Comparison of ENCODE assay signal across 8 mouse cellular contexts in genomic region chr11:103413516-103413915, GRCm38 (mm10). TPM values are rescaled to one million over a fixed set of nuclear protein-coding genes. Genes with fewer than 3 reads are reported as not detected.
DNase-seq lines count a peak whose midpoint lies in the region; ATAC-seq lines count a peak whose summit lies in the region.
"Had no signal": no experiment of that assay in that cellular context is flagged by ENCODE, and none has a peak within 500 bp of the region (broad histone marks: within the 10 kb centered on the region; RNA-seq: fewer than 3 reads in every experiment).

No protein-coding gene starts in this region.

- no peak for ATAC-seq in midbrain, embryonic 12.5 days (ENCODE audit: low FRiP score, low read depth)
- no peak for ATAC-seq in midbrain, embryonic 11.5 days (ENCODE audit: low FRiP score)
- no peak for ATAC-seq in embryonic facial prominence, embryonic 15.5 days (ENCODE audit: insufficient number of reproducible peaks, low FRiP score, low TSS enrichment, low read depth)
- no peak for ATAC-seq in stomach, embryonic 14.5 days (ENCODE audit: insufficient number of reproducible peaks, insufficient read depth, low FRiP score, low read depth)

- peaks cover 22% of the 10 kb centered on the region for H3K4me1 ChIP-seq in midbrain, embryonic 12.5 days
- H3K4me1 ChIP-seq in midbrain, embryonic 11.5 days (ENCODE audit: control insufficient read depth, insufficient read depth, low read length), result peaks cover 10% of the 10 kb centered on the region; the same call in 1 of the 2 replicates
- peaks cover 22% of the 10 kb centered on the region for H3K4me1 ChIP-seq in embryonic facial prominence, embryonic 15.5 days
- H3K4me1 ChIP-seq in limb, embryonic 10.5 days, result peaks cover 14% of the 10 kb centered on the region
- 0 out of 2 replicates have a peak, but pooled peaks cover 3% of the 10 kb centered on the region for H3K4me1 ChIP-seq in stomach, embryonic 14.5 days (ENCODE audit: control insufficient read depth, insufficient read depth, low read length)

- no peak overlapping the region for H3K9ac ChIP-seq in midbrain, embryonic 12.5 days (replicated peaks)
- H3K9ac ChIP-seq in midbrain, embryonic 11.5 days (ENCODE audit: low read length), result no peak overlapping the region
- H3K9ac ChIP-seq in embryonic facial prominence, embryonic 15.5 days, result no peak overlapping the region
- H3K9ac ChIP-seq in stomach, embryonic 14.5 days (replicated peaks; ENCODE audit: low read depth, low read length), result no peak overlapping the region

- WGBS in midbrain, embryonic 12.5 days, result 83% methylated on average over 1 of the region's 1 CpGs
- WGBS in midbrain, embryonic 11.5 days, result 94% methylated on average over 1 of the region's 1 CpGs
- 82% methylated on average over 1 of the region's 1 CpGs for WGBS in embryonic facial prominence, embryonic 15.5 days
- 92% methylated on average over 1 of the region's 1 CpGs for WGBS in limb, embryonic 10.5 days
- 87% methylated on average over 1 of the region's 1 CpGs for WGBS in stomach, embryonic 14.5 days

- H3K4me3 ChIP-seq in midbrain, embryonic 12.5 days, result no peak overlapping the region
- no peak overlapping the region for H3K4me3 ChIP-seq in midbrain, embryonic 11.5 days (ENCODE audit: low read depth, low read length)
- H3K4me3 ChIP-seq in embryonic facial prominence, embryonic 15.5 days (replicated peaks), result peak overlapping the region; percentile 90; the same call in 1 of the 2 replicates
- peak overlapping the region; percentile 93; the same call in 1 of the 2 replicates for H3K4me3 ChIP-seq in limb, embryonic 10.5 days
- no peak overlapping the region; the same call in 1 of the 2 replicates for H3K4me3 ChIP-seq in stomach, embryonic 14.5 days (ENCODE audit: low read depth, low read length)

- H3K36me3 ChIP-seq in midbrain, embryonic 12.5 days, result peaks cover 3% of the 10 kb centered on the region; the same call in 1 of the 2 replicates
- H3K36me3 ChIP-seq in midbrain, embryonic 11.5 days (ENCODE audit: control insufficient read depth, insufficient read depth, low read length), result no peaks in the 10 kb centered on the region
- no peaks in the 10 kb centered on the region for H3K36me3 ChIP-seq in embryonic facial prominence, embryonic 15.5 days
- H3K36me3 ChIP-seq in limb, embryonic 10.5 days, result peaks cover 3% of the 10 kb centered on the region; the same call in 1 of the 2 replicates
- H3K36me3 ChIP-seq in stomach, embryonic 14.5 days (ENCODE audit: control insufficient read depth, insufficient read depth, low read length), result no peaks in the 10 kb centered on the region

- intact Hi-C loops in left cerebral cortex, postnatal 10 days (cut with DNase I), result no loop called here

- no peaks in the 10 kb centered on the region for H3K9me3 ChIP-seq in midbrain, embryonic 12.5 days
- H3K9me3 ChIP-seq in midbrain, embryonic 11.5 days (ENCODE audit: control insufficient read depth, low read length), result no peaks in the 10 kb centered on the region
- H3K9me3 ChIP-seq in embryonic facial prominence, embryonic 15.5 days (replicated peaks), result no peaks in the 10 kb centered on the region
- no peaks in the 10 kb centered on the region for H3K9me3 ChIP-seq in limb, embryonic 10.5 days (replicated peaks)
- no peaks in the 10 kb centered on the region for H3K9me3 ChIP-seq in stomach, embryonic 14.5 days (ENCODE audit: control insufficient read depth, low read depth, low read length)

- no peak overlapping the region for H3K27ac ChIP-seq in midbrain, embryonic 12.5 days (replicated peaks)
- no peak overlapping the region for H3K27ac ChIP-seq in midbrain, embryonic 11.5 days (ENCODE audit: low read depth, low read length)
- H3K27ac ChIP-seq in embryonic facial prominence, embryonic 15.5 days (replicated peaks), result no peak overlapping the region
- H3K27ac ChIP-seq in limb, embryonic 10.5 days, result no peak overlapping the region
- H3K27ac ChIP-seq in stomach, embryonic 14.5 days (ENCODE audit: low read length), result no peak overlapping the region

- no peaks in the 10 kb centered on the region for H3K27me3 ChIP-seq in midbrain, embryonic 12.5 days
- no peaks in the 10 kb centered on the region for H3K27me3 ChIP-seq in midbrain, embryonic 11.5 days (ENCODE audit: control insufficient read depth, insufficient read depth, low read length)
- 0 out of 2 replicates have a peak, but pooled peaks cover 3% of the 10 kb centered on the region for H3K27me3 ChIP-seq in embryonic facial prominence, embryonic 15.5 days
- H3K27me3 ChIP-seq in limb, embryonic 10.5 days (ENCODE audit: low read depth, poor library complexity, severe bottlenecking), result no peaks in the 10 kb centered on the region
- H3K27me3 ChIP-seq in stomach, embryonic 14.5 days (ENCODE audit: control insufficient read depth, insufficient read depth, low read length), result no peaks in the 10 kb centered on the region

- peak overlapping the region; percentile 89; the same call in 1 of the 2 replicates for H3K4me2 ChIP-seq in midbrain, embryonic 12.5 days (replicated peaks)
- no peak overlapping the region for H3K4me2 ChIP-seq in midbrain, embryonic 11.5 days
- no peak overlapping the region for H3K4me2 ChIP-seq in embryonic facial prominence, embryonic 15.5 days (replicated peaks)
- H3K4me2 ChIP-seq in stomach, embryonic 14.5 days (replicated peaks; ENCODE audit: low read depth, low read length), result 0 out of 2 replicates have a peak overlapping the region, but pooled peaks have one; percentile 83

- DNase-seq in midbrain, embryonic 11.5 days (ENCODE audit: low spot score, missing footprints), result no peak
- DNase-seq in limb, embryonic 10.5 days (ENCODE audit: low spot score), result no peak
- DNase-seq in thymus, postnatal 14 days, result no peak
- DNase-seq in left cerebral cortex, postnatal 10 days (ENCODE audit: extremely low spot score in 1 of 2, low spot score in 2 of 2), result no peak
- DNase-seq: thymus, postnatal 36 days had no signal

RNA-seq across cellular contexts. Expression of gene Plekhm1, which starts 1.0 kb away (rescaled TPM):
- polyA plus RNA-seq in midbrain, embryonic 12.5 days (2016; fragmentation: Nextera tagmentation; extraction: Ambion mirVana), result 12.1 and 12.7 TPM in 2 replicates
- polyA plus RNA-seq in midbrain, embryonic 11.5 days (2014; fragmentation: Nextera tagmentation; extraction: Ambion mirVana), result 6.4 and 7.6 TPM in 2 replicates
- polyA plus RNA-seq in embryonic facial prominence, embryonic 15.5 days (2015; fragmentation: Nextera tagmentation; extraction: Ambion mirVana), result 8.2 and 9.2 TPM in 2 replicates
- polyA plus RNA-seq in limb, embryonic 10.5 days (2016; fragmentation: Nextera tagmentation; extraction: Ambion mirVana), result 7.6 and 8.2 TPM in 2 replicates
- 7.5 and 9.2 TPM in 2 replicates for polyA plus RNA-seq in stomach, embryonic 14.5 days (2014; fragmentation: Nextera tagmentation; extraction: Ambion mirVana)
- total RNA-seq in left cerebral cortex, postnatal 10 days (2021), result 10 to 100 TPM; 13.4 to 13.6 TPM

RNA-seq across cellular contexts. Expression of gene Arhgap27, which starts 50.0 kb away (rescaled TPM):
- polyA plus RNA-seq in midbrain, embryonic 12.5 days (2016; fragmentation: Nextera tagmentation; extraction: Ambion mirVana), result 4.3 and 4.4 TPM in 2 replicates
- 2.4 and 2.8 TPM in 2 replicates for polyA plus RNA-seq in midbrain, embryonic 11.5 days (2014; fragmentation: Nextera tagmentation; extraction: Ambion mirVana)
- polyA plus RNA-seq in embryonic facial prominence, embryonic 15.5 days (2015; fragmentation: Nextera tagmentation; extraction: Ambion mirVana), result 12.3 and 12.4 TPM in 2 replicates
- polyA plus RNA-seq in limb, embryonic 10.5 days (2016; fragmentation: Nextera tagmentation; extraction: Ambion mirVana), result 5.3 and 8.2 TPM in 2 replicates
- polyA plus RNA-seq in stomach, embryonic 14.5 days (2014; fragmentation: Nextera tagmentation; extraction: Ambion mirVana), result 13.2 and 16.4 TPM in 2 replicates
- 1 to 10 TPM; 7.6 to 8.6 TPM for total RNA-seq in left cerebral cortex, postnatal 10 days (2021)

Comparison
In these comparisons a context has a peak if more than half of its experiments do, and no peak if none do; other contexts are left out.
1. H3K4me2 ChIP-seq: peak in midbrain, embryonic 12.5 days (single experiment) and stomach, embryonic 14.5 days (single experiment); none in midbrain, embryonic 11.5 days (single experiment) and embryonic facial prominence, embryonic 15.5 days (single experiment).
2. H3K4me3 ChIP-seq: peak in embryonic facial prominence, embryonic 15.5 days (single experiment) and limb, embryonic 10.5 days (single experiment); none in midbrain, embryonic 12.5 days (single experiment), midbrain, embryonic 11.5 days (single experiment) and stomach, embryonic 14.5 days (single experiment).